Mouse (Mus musculus) neural tube, embryonic 10.5 days (tissue): ENCODE data around the gene Otulinl.

Source experiments
- DNase-seq: peaks from one replicate; pipeline ENCODE4 v3.0.0-alpha.2; 2017; ENCODE audit warnings: low spot score; ENCODE audit errors: extremely low spot score

The Otulinl gene

DNA sequence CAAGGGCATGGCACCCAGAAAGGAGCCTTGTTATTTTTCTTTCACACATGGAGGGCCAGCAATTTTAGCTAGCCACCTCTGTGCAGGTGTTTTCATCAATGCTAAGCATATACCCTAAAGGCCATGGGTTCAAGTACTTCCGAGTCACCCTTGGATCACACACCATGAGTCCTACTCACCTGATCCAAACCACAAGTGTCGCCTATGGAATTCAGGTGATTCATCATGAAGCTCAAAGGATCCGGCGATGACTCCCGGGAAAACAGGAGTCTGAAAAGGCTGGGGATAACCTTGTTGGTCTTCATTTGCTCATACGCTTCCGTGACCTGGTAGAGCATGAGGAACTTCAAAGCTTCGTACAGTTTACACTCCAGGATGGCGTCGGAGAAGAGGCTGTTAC is 23.5 kb downstream of the Otulinl start:
- no peak for DNase-seq

DNA sequence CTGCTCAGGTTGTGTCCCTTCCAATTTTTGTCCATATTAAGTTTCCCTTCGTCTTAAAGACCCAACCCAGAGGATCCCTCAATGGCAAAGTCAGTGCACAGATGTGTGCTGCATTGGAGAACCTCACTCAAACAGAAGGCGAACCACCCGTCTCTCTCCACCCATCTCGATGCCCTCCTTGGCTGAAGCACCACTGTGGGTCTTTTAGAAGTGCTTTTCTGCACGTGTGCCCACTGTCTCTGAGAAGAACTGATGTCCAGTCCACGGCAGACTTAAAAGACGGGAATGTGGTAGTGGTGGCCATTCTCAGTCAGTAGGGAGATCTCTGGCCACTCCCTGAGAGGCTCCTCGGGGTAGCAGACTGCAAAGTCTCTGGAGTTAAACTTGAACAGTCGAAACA is 24.8 kb downstream of the Otulinl start:
- DNase-seq: no peak

DNA sequence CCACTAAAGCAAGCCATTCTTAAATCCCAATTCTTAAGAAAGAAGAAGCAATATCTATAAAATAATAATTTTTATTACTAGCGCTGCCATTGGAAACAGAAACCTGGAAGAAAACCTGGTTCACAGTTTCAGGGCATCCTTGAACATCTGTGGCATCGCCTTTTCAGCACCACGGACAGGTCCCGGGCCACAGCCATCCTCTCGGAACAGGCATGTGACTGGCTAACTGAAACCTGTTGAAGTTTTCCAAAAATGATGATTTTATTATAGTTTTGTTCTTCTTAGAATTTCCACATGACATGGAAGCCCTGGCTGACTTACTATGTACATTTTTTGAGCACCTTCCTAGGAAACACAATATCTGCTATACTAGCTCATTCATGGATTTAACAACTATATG is 26.4 kb downstream of the Otulinl start:
- peak; percentile 59 for DNase-seq

DNA sequence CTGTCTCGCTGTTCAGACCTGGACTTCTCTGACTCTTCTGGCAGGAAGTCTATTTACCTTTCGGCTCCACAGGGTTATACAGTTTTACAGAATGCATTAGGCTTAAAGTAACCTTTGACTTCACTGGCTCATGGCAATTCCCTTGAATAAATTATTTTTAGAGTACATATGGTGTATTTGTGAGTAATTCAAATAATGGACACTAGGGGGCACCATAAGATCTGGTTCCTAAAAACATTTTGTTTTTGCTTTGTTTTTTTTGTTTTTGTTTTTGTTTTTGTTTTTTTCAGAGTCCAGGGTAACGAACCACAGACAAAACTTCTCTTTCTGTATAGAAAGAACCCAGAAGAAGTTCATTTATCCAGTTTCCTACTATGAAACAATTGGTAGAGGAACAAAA is 33.7 kb downstream of the Otulinl start:
- no peak for DNase-seq

DNA sequence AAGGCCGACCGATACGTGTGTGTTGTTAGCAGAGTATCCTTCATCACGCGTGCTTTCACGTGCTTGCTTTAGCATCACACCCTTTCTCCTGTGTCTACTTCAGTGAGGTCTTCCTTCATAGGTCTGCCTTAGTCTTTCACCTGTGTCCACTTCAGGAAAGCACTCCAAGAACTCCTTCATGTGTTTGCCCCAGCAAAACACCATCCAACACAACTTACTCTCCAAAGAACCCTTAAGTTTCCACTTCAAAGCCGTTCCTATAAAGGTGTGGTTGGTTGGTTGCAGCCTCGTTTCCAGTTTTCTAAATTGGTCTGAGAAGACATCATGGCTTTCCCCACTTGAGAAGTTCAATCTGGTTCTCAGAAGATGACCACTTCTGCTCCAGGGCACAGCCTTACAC is 34.7 kb downstream of the Otulinl start:
- no peak for DNase-seq

DNA sequence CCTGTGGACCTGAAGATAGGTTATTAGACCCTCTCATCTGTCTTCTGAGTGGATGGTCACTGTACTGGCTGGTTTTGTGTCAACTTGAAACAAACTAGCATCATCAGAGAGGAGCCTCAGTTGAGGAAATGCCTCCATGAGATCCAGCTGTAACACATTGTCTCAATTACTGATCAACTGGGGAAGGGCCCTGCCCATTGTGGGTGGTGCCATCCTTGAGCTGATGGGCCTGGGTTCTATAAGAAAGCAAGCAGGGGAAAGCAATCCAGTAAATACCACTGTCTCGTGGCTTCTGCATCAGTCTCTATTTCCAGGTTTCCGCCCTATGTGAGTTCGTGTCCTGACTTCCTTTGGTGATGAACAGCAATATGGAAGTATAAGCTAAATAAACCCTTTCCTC is 36.1 kb downstream of the Otulinl start:
- DNase-seq: no peak

DNA sequence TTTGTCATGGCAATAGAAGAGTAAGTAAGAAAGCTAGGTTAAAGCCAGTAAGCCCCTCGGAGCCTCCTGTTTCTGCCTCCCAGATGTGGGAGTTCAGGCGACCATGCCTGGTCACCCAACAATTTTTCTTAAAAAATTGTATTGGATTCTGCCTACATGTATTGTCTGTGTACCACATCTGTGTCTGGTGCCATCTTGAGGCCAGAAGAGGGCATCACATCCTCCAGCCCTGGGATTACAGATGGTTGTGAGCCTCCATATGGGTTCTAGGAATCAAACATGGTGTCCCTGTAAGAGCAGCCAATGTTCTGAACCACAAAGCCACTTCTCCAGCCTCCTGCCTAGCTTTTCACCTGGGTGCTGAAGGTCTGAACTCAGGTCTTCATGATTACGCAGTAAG is 38.5 kb downstream of the Otulinl start:
- no peak for DNase-seq

DNA sequence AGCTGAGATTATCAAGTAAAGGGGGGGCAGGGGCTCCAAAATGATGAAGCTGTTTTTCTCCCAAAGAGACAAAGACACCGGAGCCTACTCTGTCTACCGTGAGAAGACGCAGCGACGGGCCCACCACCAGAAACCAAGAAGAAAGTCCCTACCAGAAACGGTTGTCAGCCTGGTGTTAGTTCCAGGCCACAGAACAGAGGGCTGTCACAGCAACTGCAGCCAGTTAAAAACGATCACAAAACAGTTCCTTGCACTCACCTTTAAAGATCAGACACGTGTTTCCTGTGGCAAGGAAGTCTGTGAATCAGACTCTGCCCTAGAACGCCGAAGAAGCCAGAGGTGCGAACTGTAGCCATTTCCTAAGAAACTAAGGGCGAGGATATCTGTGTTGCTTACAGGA is 40.2 kb downstream of the Otulinl start:
- no peak for DNase-seq

DNA sequence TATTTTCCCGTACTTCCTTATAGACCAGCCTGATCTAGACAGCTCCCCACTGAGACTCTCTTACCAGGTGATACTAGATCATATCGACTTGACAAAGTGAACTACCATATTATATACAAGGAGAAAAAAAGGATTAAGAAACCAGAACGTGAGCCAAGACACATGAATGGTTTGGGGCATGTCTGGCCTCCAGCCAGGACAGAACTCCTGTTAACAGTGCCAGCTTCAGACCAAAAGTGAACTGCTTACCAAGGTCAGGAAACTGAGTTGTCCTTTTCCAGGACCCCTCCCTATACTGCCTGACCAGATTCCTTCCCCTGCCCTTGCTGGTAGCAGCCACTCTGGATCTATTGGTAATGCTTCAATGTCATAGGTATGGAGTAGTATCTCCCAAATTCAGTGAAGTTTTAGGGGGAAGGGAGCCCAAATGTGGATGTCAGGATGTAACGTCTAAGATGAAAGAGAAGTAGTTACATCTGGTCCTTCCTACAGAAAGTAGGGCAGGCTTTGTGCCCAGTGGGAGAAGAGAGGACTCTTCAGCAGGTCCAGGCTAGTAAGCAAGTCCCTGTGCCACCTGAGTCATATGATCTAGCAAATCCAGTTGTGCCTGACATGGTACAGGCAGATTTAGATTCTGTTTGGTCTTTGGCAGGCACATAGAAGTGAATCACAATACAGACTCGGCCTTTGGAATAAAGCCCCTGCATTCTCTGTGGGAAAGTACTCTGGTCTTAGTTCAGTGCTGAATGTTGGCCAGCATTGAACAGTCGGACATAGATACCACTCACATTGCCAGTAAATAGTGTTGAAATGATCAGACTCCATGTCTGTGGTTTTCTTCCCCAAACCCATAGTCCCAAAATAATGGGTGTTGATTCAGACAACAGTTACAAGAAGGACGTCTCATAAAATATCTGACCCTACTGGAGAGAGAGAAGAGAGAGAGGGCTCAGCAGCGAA is 47.2 kb downstream of the Otulinl start:
- DNase-seq: no peak

DNA sequence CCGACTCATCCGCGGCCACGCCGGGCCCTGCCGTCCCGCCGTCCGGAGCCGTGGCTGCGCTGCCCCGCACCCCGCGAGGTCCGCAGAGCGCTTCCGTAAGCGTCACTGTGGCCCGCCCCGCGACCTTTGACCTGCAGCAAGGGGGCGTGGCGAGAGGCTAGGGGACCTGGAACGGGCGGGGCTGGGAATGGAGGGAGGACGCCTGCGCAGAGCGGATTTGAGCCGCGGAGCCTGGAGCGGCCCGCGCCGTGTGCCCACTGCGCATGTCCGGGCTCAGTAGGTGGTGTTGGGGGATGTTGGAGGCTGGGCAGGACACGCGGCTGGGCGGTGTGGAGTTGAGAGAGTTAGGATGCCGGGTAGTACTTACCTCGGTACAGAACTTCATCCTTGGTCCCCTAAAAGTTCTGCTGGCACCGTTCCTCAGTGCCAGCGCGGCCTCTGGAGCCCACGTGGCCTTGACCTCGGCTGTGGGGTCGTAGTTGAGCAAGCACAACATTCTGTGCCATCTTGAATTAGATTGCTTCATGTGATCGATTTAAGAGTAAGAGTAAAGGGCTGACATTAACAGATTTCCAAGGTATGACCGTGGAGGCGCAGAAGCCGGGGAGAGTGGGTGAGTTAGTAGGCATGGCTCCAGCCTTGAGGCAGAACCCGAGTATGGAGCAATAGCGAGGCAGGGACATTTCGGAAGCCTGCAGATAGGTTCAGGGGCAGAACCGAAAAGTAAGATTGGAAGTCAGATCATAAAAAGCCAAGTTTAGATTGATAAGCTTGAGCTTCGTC is 50.6 kb downstream of the Otulinl start, which contains the start of gene Otulin:
Otulin (minus strand) TSS at position 93 of the 783 bp plus-strand sequence.
- peak; percentile 100 for DNase-seq

DNA sequence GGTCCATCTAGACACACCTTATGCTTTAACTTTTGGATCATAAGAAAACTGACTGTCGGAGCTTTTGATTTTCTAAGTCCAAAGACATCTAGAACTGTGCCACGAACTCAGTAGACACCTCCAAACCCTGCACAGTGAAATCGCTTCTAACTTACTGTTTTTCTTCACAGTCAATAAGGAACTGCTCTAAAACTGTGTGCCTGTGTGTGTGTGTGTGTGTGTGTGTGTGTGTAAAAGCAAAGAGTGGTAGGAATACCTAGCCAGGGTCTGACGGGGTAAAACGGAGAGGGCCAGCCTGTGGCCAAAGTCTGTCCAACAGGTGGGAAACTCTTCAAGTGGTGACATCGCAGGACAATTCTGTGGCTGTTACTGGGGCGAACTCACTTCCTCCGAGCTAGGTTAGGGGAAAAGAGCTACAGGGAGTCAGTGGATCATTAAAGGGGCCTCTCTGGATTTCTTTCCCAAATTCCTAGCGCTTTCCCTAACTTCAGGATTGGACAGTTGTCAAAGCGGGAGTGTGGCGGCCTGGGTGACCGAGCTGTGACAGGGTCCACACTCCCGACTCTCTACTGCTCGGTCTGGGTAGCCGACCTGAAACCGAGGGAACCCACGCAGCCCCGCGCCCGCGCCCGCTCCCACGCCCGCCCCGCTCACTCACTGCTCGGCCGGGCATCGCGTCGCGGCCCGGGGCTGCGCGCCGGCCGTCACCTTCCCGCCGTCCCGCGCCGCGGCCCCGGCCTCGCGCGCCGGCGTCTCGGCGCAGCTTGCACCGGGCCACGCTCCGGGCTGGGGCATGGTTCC is 51.4 kb downstream of the Otulinl start:
- DNase-seq: peak; percentile 45

DNA sequence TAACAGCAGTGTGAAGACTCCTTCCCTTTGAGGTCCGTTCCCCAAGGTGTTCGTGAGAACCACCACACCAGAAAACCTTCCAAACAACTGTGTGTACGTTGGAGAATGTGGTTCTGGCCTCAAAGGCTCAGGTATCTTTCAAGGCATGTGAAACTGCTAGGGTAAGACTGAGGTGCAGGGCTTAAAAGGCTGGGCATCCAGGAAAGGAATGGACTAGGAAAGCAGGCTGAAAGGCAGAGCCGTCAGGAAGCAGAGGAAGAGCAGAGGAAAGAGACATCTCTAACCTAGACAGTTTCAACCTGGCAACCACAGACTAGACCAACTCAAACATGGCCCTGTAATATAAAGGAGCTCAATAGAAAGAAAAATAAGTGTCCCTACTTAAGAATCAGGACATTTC is 52.3 kb downstream of the Otulinl start:
- DNase-seq: no peak

DNA sequence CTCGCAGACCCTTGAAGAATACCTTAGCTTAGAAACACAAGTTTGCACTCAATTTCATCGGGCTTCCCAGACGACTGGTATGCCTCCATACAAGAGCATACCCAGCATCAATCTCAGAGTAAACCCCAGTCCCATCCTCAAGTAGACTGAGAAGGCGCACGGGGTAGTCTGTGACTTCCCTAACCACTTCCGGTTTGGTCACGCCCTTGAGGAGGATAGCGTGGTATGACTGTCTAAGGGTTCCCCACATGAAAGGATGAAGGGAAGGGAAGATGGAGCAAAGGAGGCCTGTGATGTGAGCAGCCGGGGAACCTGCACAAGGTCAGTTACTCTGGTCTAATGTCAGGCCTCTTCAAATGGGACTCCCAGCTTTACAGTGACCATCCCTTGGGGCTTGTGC is 53.6 kb downstream of the Otulinl start:
- DNase-seq: no peak

DNA sequence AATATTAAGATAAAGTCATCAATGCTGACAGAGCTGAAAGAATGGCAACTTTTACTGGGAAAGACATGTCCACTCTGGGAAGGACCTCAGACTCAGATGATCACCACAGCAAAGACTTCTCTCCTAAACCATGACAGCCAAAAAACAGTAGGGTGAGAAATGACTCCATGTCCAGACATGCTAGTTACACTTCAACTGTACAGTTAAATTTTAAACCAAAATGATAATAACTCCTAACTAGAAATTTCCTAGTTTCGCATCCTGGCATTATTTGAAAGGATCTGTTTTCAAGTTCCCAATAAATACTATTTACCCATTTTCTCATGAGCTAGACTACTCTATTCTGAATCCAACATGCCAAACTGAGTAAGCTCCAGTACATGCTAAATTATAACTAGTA is 55.1 kb downstream of the Otulinl start:
- DNase-seq: no peak

DNA sequence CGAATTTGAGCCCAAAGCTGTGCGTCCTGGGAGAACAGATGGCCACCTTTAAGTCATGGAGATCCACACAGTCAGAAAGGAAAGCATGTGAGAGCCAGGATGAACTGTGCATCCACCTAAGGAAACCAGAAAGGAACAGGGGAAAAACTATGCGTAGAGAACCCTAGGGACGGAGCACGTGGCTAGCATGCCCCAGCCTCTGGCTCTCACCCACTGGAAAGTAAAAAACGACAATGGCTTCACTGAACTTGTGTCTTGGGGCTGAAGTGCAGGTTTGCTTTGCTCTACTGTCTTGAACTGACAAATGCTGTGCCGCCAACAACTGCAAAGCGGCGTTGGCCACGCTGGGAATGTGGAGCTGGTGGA is 55.5 kb downstream of the Otulinl start:
- no peak for DNase-seq

DNA sequence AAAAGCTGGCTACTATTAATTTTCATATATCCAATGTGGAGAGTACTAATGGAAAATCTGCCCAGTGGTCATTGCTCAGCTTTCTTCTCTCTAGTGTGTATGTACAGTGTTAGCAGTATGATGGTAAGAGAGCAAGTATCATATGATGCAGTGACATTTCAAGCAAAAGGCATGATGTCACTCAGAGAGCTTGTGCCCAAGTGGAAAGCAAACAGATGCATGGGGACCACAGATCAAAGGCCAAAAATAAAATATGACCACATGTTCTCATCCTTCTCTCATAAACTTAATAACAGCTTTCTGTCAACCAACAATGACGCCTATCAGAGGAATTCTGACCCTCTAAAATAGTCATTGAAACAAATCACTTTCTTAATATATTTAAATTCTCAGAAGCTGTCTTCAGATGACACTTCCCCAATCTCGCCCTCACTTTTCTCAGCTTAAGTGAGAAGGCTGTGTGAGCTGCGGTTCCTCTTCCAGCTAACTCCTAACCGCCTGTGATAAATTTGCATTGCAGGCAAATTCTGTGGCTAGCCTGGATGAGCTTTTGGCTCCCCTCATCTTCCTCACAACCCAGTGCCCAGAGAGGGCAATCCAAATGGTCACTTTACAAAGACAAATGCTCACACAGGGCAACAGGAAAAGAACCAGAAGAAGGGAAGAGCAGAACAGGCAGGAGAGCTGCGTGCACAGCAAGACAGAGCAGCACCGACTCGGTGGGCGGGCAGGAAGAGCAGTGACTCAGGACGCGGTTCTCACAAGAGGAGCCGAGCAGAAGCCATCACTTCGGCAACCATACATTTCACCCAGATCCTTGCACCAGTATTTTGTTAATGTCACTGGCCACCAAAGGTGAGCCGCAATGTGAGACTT is 56.1 kb downstream of the Otulinl start:
- no peak for DNase-seq

DNA sequence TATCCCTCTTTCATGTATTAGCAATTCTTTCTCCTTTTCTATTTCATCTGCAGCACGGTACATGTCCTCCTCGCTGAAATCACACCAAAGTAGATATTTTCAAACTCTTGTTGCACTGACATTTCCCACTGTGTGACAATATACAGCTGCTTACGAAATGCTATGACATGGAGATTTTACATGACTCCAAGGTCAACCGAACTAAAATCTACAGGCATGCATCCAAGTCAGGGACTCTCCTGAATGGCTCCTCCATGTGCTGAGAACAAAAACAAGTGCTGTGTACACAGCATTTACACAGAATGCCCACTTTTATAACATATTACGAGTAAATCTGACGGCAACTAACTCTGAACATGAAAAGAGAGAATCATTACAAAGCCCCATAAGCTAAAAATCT is 58.1 kb downstream of the Otulinl start:
- DNase-seq: no peak

DNA sequence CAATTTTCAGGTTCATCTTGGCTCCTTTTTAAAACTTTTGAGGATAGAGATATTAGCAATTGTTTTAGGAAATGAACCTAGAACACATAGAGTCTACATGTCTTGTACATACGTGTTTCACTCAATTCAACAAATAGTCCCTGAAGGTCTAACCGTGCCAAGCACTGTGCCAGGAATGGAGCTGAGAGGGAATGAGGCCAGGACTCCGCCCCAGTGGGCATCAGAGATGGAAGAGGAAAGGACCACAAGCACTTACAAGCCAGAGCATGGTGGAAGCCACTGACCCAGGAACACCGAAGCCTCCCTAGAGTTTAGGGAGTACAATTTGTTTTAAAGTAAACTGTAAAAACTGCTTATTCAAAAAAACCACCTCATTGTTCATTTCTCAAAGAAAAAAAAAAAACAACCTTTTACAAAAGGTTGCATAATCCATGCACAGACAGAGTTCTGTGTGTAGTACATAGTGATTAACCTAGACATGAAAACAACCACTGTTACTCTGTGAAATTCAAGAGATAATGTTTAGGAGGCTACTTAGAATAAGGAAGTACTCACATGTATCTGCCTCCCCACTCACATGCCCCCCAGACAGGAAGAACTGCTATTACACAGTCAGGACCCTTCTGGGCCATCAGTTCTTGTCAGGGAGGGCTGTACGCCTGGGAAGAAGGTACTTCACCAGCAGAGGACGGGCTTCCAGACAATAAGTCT is 60.7 kb downstream of the Otulinl start:
- DNase-seq: no peak

DNA sequence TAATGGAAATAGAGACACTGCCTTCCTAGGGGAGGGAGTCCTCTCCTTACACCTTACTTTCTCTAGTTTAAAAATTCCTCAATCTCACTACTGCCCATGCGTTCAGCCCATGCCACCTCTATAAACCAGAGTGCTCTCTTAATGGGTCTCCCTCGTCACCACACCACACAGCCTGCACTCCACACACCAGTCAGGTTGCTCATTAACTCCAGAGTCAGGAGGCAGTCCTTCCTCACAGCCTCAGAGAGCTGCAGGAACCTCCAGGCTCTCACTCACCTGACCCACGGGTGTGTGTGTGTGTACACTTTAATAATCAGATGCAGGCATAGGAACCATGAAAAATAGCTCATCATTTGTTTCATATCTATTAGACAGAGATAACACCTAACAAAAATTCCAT is 61.7 kb downstream of the Otulinl start:
- DNase-seq: no peak
